Mouse (Mus musculus) liver, embryonic 14.5 days (tissue): Measurements from ENCODE around the gene BC048671.

Experiments
- CTCF ChIP-seq: IDR thresholded peaks from 2 replicates; pipeline ENCODE4 v1.5.1; 2016; ENCODE audit warnings: antibody characterized with exemption, low read depth, control low read depth
- EP300 ChIP-seq: IDR thresholded peaks from 2 replicates; pipeline ENCODE4 v1.6.1; 2016; ENCODE audit warnings: antibody characterized with exemption, low read depth

- TF ChIP-seq CTCF (no peak), EP300 (no peak)
These were observed 41.3 kb downstream of the BC048671 start for GRCm38 (mm10) chr6:90342343-90342742.
